Mouse (Mus musculus): Measurements from ENCODE around the gene Afap1l2. TPM values are rescaled to one million over a fixed set of nuclear protein-coding genes. Genes with fewer than 3 reads are reported as not detected.
A peak's percentile ranks its signal among the peaks of the same experiment; 100 is the strongest.

Gene Afap1l2
- total and polyA plus RNA-seq, 3 experiments, result 0.17 to 3.1 (median 0.44) TPM

- Histone ChIP-seq H3K4me1 (ENCODE audit: control insufficient read depth in 1 of 2, insufficient read depth in 2 of 2) (peaks cover 2 to 9% of the 10 kb centered on the region in 2 experiments; a peak in 3 of 4 replicates), H3K4me2 (ENCODE audit: insufficient read depth, low read depth, poor library complexity, severe bottlenecking) (no peak overlapping the region), H3K36me3 (replicated peaks in 1 of 2; ENCODE audit: control insufficient read depth in 1 of 2, insufficient read depth in 1 of 2, low read length in 1 of 2) (no peaks in the 10 kb centered on the region), H3K9ac (ENCODE audit: insufficient read depth, low read depth) (no peak overlapping the region), H3K27me3 (replicated peaks) (no peaks in the 10 kb centered on the region), H3K27ac (ENCODE audit: insufficient read depth, low read depth) (no peak overlapping the region), H3K79me2 (replicated peaks; ENCODE audit: control insufficient read depth, extremely low read depth, insufficient read depth, poor library complexity, severe bottlenecking) (no peaks in the 10 kb centered on the region), H3K9me3 (replicated peaks; ENCODE audit: low read length) (peaks cover 4% of the 10 kb centered on the region), H3K4me3 (replicated peaks in 1 of 3; ENCODE audit: low read depth in 2 of 3, low read length in 2 of 3, poor library complexity in 1 of 3) (no peak overlapping the region)
- in situ Hi-C loops (cut with MboI; ENCODE audit: low pct_ligation_motif_present, low pct_unique_long_range_greater_than_20kb, low sequenced_read_pairs) (no loop called here), dilution Hi-C loops (cut with MboI; ENCODE audit: extremely low pct_ligation_motif_present, extremely low pct_unique_long_range_greater_than_20kb, low sequenced_read_pairs) (no loop called here)
- DNase-seq (ENCODE audit: extremely low read depth), result no peak
- TF ChIP-seq EP300 (IDR thresholded peaks at IDR 0.05; ENCODE audit: low read length) (no peak), SIN3A (IDR thresholded peaks at IDR 0.05; ENCODE audit: low read length) (no peak), IRF4 (IDR thresholded peaks at IDR 0.05; ENCODE audit: low read depth, low read length) (no peak), RCOR1 (conservative IDR thresholded peaks at IDR 0.05; ENCODE audit: low read depth, low read length) (no peak), HCFC1 (IDR thresholded peaks at IDR 0.05; ENCODE audit: low read depth, low read length) (no peak), PAX5 (IDR thresholded peaks at IDR 0.05; ENCODE audit: low read length) (no peak), MEF2A (IDR thresholded peaks at IDR 0.05; ENCODE audit: borderline replicate concordance, low read depth, low read length) (no peak), TBP (conservative IDR thresholded peaks at IDR 0.05; ENCODE audit: low read depth, low read length) (no peak), POLR2A (IDR thresholded peaks at IDR 0.05; ENCODE audit: low read depth, low read length) (no peak), MXI1 (IDR thresholded peaks at IDR 0.05; ENCODE audit: low read depth, low read length) (no peak), RAD21 (IDR thresholded peaks at IDR 0.05; ENCODE audit: low read depth, low read length) (no peak), UBTF (IDR thresholded peaks at IDR 0.05; ENCODE audit: low read depth, low read length) (no peak)
Measured at GRCm38 (mm10) chr19:56936253-56936652, 71.8 kb downstream of the Afap1l2 start.

- in situ Hi-C loops (cut with MboI; ENCODE audit: low pct_ligation_motif_present, low pct_unique_long_range_greater_than_20kb, low sequenced_read_pairs) (no loop called here), dilution Hi-C loops (cut with MboI; ENCODE audit: extremely low pct_ligation_motif_present, extremely low pct_unique_long_range_greater_than_20kb, low sequenced_read_pairs) (no loop called here)
- H3K4me3 ChIP-seq (replicated peaks in 1 of 3; ENCODE audit: low read depth in 2 of 3, low read length in 2 of 3, poor library complexity in 1 of 3), result no peak overlapping the region
- H3K36me3 ChIP-seq (replicated peaks in 1 of 2; ENCODE audit: control insufficient read depth in 1 of 2, insufficient read depth in 1 of 2, low read length in 1 of 2), result no peaks in the 10 kb centered on the region
- H3K4me1 ChIP-seq (ENCODE audit: control insufficient read depth in 1 of 2, insufficient read depth in 2 of 2), result peaks cover 2 to 9% of the 10 kb centered on the region in 2 experiments; a peak in 3 of 4 replicates
- no peak overlapping the region for H3K4me2 ChIP-seq (ENCODE audit: insufficient read depth, low read depth, poor library complexity, severe bottlenecking)
- peaks cover 4% of the 10 kb centered on the region for H3K9me3 ChIP-seq (replicated peaks; ENCODE audit: low read length)
- H3K9ac ChIP-seq (ENCODE audit: insufficient read depth, low read depth), result no peak overlapping the region
- DNase-seq (ENCODE audit: extremely low read depth), result no peak
- no peak overlapping the region for H3K27ac ChIP-seq (ENCODE audit: insufficient read depth, low read depth)
- TF ChIP-seq JUN (IDR thresholded peaks at IDR 0.05; ENCODE audit: insufficient read depth, low read depth, low read length) (no peak), CTCF (conservative IDR thresholded peaks at IDR 0.05 in 1 of 2, IDR thresholded peaks at IDR 0.05 in 1 of 2; ENCODE audit: low read depth in 2 of 2, low read length in 2 of 2) (peak in 1 of 2 experiments; percentile 34; a peak in 2 of 4 replicates), BHLHE40 (IDR thresholded peaks at IDR 0.05; ENCODE audit: low read depth, low read length) (no peak), TBP (conservative IDR thresholded peaks at IDR 0.05; ENCODE audit: low read depth, low read length) (no peak), ZC3H11A (IDR thresholded peaks at IDR 0.05; ENCODE audit: low read depth, low read length) (no peak), ZNF384 (IDR thresholded peaks at IDR 0.05; ENCODE audit: low read depth, low read length) (no peak), KAT2A (IDR thresholded peaks at IDR 0.05; ENCODE audit: insufficient replicate concordance, low read length) (no peak), SMC3 (IDR thresholded peaks at IDR 0.05; ENCODE audit: low read depth, low read length) (peak; percentile 12; the same call in 1 of the 2 replicates), USF1 (IDR thresholded peaks at IDR 0.05; ENCODE audit: low read depth, low read length) (no peak), ZKSCAN1 (IDR thresholded peaks at IDR 0.05; ENCODE audit: borderline replicate concordance, low read depth, low read length) (no peak), CHD2 (IDR thresholded peaks at IDR 0.05; ENCODE audit: low read length) (no peak), POLR2AphosphoS2 (IDR thresholded peaks at IDR 0.05; ENCODE audit: low read depth, low read length) (no peak)
- no peaks in the 10 kb centered on the region for H3K79me2 ChIP-seq (replicated peaks; ENCODE audit: control insufficient read depth, extremely low read depth, insufficient read depth, poor library complexity, severe bottlenecking)
- H3K27me3 ChIP-seq (replicated peaks), result no peaks in the 10 kb centered on the region
Measured at GRCm38 (mm10) chr19:56935777-56936176, 72.3 kb downstream of the Afap1l2 start.
